Mouse (Mus musculus) myocyte (in vitro differentiated cells): ENCODE results near the gene Prox1.

Experiments used
- CEBPB ChIP-seq: IDR thresholded peaks from 2 replicates; pipeline ENCODE4 v1.6.1; 2011; ENCODE audit warnings: mild to moderate bottlenecking, moderate library complexity; ENCODE audit not compliant: poor library complexity, insufficient read depth, severe bottlenecking
- E2F4 ChIP-seq: IDR thresholded peaks from one replicate; pipeline ENCODE4 v1.6.1; 2011; ENCODE audit warnings: mild to moderate bottlenecking, control low read depth, moderate library complexity; ENCODE audit not compliant: insufficient read depth
- MAX ChIP-seq: IDR thresholded peaks from one replicate; pipeline ENCODE4 v1.6.1; 2011; ENCODE audit warnings: low read depth, mild to moderate bottlenecking, control low read depth
- MYOD1 ChIP-seq, 3 experiments: IDR thresholded peaks; one replicate each; pipeline ENCODE4 v1.6.1; 2011; ENCODE audit warnings: control low read depth in 2 of 3, low read depth in 2 of 3, mild to moderate bottlenecking in 2 of 3, moderate library complexity in 1 of 3; ENCODE audit not compliant: insufficient read length in 2 of 3, control insufficient read depth in 1 of 3
- POLR2A ChIP-seq: IDR thresholded peaks from one replicate; pipeline ENCODE4 v1.6.1; 2011; ENCODE audit warnings: low read depth, mild to moderate bottlenecking, control low read depth, moderate library complexity; ENCODE audit not compliant: insufficient read length
- POLR2AphosphoS2 ChIP-seq: IDR thresholded peaks from one replicate; pipeline ENCODE4 v1.6.1; 2011; ENCODE audit warnings: low read depth, control low read depth; ENCODE audit not compliant: insufficient read length
- SRF ChIP-seq: IDR thresholded peaks from one replicate; pipeline ENCODE4 v1.6.1; 2011; ENCODE audit warnings: low read depth; ENCODE audit not compliant: control insufficient read depth, insufficient read length
- TCF12 ChIP-seq: IDR thresholded peaks from one replicate; pipeline ENCODE4 v1.6.1; 2011; ENCODE audit warnings: mild to moderate bottlenecking, control low read depth; ENCODE audit not compliant: poor library complexity, insufficient read depth, severe bottlenecking
- TCF3 ChIP-seq: IDR thresholded peaks from one replicate; pipeline ENCODE4 v1.6.1; 2011; ENCODE audit warnings: low read depth, control low read depth; ENCODE audit not compliant: insufficient read length
- USF1 ChIP-seq: IDR thresholded peaks from one replicate; pipeline ENCODE4 v1.6.1; 2011; ENCODE audit warnings: low read depth, mild to moderate bottlenecking, control low read depth, moderate library complexity

DNA sequence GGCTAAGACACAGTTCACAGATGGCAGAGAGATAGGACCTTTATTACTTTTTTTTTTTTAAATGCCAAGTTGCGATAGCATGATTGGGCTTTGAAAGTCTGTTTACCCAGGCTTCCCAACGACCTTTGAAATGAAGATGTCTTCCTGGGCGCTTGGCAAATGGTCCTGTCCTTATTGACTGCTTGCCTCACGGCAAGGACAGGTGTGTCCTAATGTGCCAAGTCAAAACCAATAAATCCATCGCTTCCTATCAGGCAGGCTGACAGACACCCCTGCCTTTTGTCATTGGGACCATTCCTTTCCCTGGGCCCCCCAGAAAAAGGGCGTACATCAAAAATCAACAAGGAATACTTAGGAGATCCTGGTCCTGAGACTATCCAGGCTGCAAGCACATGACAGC, 22.7 kb downstream of the Prox1 start:
- TF ChIP-seq POLR2A (no peak), USF1 (no peak), E2F4 (no peak), TCF12 (no peak), CEBPB (no peak), SRF (no peak), MAX (no peak), POLR2AphosphoS2 (no peak), MYOD1 (IDR thresholded peaks at IDR 0.05; ENCODE audit: control insufficient read depth in 1 of 3, insufficient read length in 2 of 3, low read depth in 2 of 3) (no peak), TCF3 (no peak)
